Mouse (Mus musculus): ENCODE results near the gene Myh10. TPM values are rescaled to one million over a fixed set of nuclear protein-coding genes. Genes with fewer than 3 reads are reported as not detected.

The Myh10 gene
- polyA plus RNA-seq, 1 experiment, result 33.7 TPM

DNA sequence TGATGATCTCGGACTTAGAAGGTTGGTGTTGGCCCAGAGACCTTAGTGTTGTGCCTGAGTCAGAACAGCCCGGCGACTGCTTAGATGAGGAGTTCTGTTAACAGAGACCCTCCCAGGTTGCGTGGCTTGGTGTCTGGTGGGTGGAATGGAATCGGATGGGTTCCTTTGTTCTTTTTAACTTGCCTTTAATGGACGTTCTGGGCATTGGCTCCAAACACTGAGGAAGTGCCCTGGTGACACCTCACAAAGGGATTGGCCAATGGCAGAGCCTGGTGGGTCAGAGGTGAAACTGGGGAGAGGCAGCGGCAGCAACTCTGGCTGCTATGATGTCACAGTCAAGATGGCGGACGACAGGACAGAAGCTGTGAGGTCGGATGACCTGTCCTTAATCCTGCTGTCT is 99.4 kb downstream of the Myh10 start:
- no peaks in the 10 kb centered on the region for H3K36me3 ChIP-seq (ENCODE audit: control insufficient read depth, insufficient read depth, low read length)
- WGBS, result 90% methylated on average over 10 of the region's 10 CpGs
- H3K27me3 ChIP-seq (replicated peaks; ENCODE audit: control insufficient read depth, insufficient read depth, low read length), result no peaks in the 10 kb centered on the region
- no peaks in the 10 kb centered on the region for H3K4me1 ChIP-seq (ENCODE audit: control insufficient read depth, insufficient read depth, low read length)
- H3K27ac ChIP-seq (ENCODE audit: insufficient read depth, low read depth, low read length), result no peak overlapping the region
- no peak overlapping the region for H3K4me3 ChIP-seq (ENCODE audit: insufficient read depth, low read depth, low read length)
- TF ChIP-seq POLR2A (IDR thresholded peaks at IDR 0.05; ENCODE audit: low read depth, low read length) (no peak), CTCF (conservative IDR thresholded peaks at IDR 0.05; ENCODE audit: insufficient read depth, insufficient read length, low read depth, low read length) (no peak)
- no peak for DNase-seq

DNA sequence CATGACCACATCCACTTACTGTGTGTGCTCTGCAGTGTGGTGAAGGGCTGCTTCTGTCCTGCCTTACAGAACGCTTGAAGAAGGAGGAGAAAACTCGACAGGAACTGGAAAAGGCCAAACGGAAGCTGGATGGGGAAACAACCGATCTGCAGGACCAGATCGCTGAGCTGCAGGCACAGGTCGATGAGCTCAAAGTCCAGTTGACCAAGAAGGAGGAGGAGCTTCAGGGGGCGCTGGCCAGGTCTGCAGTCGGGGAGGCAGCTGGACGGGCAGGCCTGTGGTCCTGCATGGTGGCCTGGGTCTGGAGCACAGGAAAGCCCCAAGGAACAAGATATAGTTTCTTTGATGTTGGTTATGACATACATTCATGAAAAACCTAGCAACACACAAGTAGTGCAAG is 100.4 kb downstream of the Myh10 start:
- Histone ChIP-seq H3K27me3 (replicated peaks; ENCODE audit: control insufficient read depth, insufficient read depth, low read length) (no peaks in the 10 kb centered on the region), H3K27ac (ENCODE audit: insufficient read depth, low read depth, low read length) (no peak overlapping the region), H3K4me1 (ENCODE audit: control insufficient read depth, insufficient read depth, low read length) (no peaks in the 10 kb centered on the region), H3K36me3 (ENCODE audit: control insufficient read depth, insufficient read depth, low read length) (no peaks in the 10 kb centered on the region), H3K4me3 (ENCODE audit: insufficient read depth, low read depth, low read length) (no peak overlapping the region)
- TF ChIP-seq CTCF (conservative IDR thresholded peaks at IDR 0.05; ENCODE audit: insufficient read depth, insufficient read length, low read depth, low read length) (no peak), POLR2A (IDR thresholded peaks at IDR 0.05; ENCODE audit: low read depth, low read length) (no peak)
- DNase-seq, result peak; percentile 44
- 63% methylated on average over 9 of the region's 9 CpGs for WGBS

DNA sequence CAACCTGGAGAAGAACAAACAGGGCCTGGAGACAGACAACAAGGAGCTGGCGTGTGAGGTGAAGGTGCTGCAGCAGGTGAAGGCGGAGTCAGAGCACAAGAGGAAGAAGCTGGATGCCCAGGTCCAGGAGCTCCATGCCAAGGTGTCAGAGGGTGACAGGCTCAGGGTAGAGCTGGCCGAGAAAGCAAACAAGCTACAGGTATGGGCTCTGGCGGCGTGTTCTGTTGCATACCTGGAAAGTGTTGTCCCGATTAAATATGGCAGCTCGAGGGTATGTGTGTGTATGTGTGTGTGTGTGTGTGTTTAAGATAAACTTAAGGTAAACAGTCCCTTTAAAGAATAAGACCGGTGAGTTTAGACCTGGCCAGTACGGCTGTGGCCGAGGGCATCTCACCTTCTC is 106.9 kb downstream of the Myh10 start:
- Histone ChIP-seq H3K36me3 (ENCODE audit: control insufficient read depth, insufficient read depth, low read length) (no peaks in the 10 kb centered on the region; the same call in 1 of the 2 replicates), H3K27me3 (replicated peaks; ENCODE audit: control insufficient read depth, insufficient read depth, low read length) (no peaks in the 10 kb centered on the region), H3K4me3 (ENCODE audit: insufficient read depth, low read depth, low read length) (no peak overlapping the region), H3K4me1 (ENCODE audit: control insufficient read depth, insufficient read depth, low read length) (no peaks in the 10 kb centered on the region), H3K27ac (ENCODE audit: insufficient read depth, low read depth, low read length) (no peak overlapping the region)
- TF ChIP-seq CTCF (conservative IDR thresholded peaks at IDR 0.05; ENCODE audit: insufficient read depth, insufficient read length, low read depth, low read length), result no peak
- no peak for TF ChIP-seq POLR2A (IDR thresholded peaks at IDR 0.05; ENCODE audit: low read depth, low read length)
- 92% methylated on average over 10 of the region's 10 CpGs for WGBS
- DNase-seq, result no peak

DNA sequence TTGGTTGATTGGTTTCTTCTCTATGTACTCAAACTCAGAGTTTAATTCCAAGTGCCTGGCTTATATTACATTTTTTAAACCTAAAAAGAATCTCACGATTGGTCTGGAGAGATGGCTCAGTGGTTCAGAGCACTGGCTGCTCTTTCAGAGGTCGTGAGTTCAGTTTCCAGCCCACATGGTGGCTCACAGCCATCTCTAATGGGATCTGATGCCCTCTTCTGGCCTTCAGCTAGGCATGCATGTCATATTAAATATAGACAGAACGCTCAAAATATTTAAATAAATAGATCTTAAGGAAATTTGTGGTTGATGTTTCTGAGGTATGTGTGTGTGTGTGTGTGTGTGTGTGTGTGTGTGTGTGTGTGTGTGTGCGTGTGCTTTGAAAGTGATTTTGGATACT is 113.8 kb downstream of the Myh10 start:
- Histone ChIP-seq H3K27me3 (replicated peaks; ENCODE audit: control insufficient read depth, insufficient read depth, low read length) (no peaks in the 10 kb centered on the region), H3K27ac (ENCODE audit: insufficient read depth, low read depth, low read length) (no peak overlapping the region), H3K4me3 (ENCODE audit: insufficient read depth, low read depth, low read length) (no peak overlapping the region), H3K36me3 (ENCODE audit: control insufficient read depth, insufficient read depth, low read length) (no peaks in the 10 kb centered on the region; the same call in 1 of the 2 replicates), H3K4me1 (ENCODE audit: control insufficient read depth, insufficient read depth, low read length) (no peaks in the 10 kb centered on the region)
- TF ChIP-seq POLR2A (IDR thresholded peaks at IDR 0.05; ENCODE audit: low read depth, low read length) (no peak), CTCF (conservative IDR thresholded peaks at IDR 0.05; ENCODE audit: insufficient read depth, insufficient read length, low read depth, low read length) (peak; percentile 52)
- 35% methylated on average over 4 of the region's 4 CpGs for WGBS
- DNase-seq, result peak; percentile 25

DNA sequence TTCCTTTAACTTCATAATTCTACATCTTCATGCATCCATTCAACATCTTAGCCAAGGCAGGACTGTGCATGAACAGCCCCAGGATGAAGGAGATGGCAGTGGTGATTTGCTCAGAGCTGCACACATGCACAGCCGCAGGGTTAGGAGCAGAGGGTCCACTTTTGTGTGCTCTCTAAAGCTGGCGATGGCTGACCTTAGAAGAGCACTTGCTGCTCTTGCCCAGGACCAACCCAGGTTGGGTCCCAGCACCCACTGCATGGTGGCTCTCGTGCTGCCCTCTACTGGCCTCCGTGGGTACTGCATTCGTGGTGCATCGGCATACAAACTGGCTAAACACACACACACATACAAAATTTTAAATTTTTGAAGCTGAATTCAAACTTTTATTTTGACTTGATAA is 116.4 kb downstream of the Myh10 start:
- Histone ChIP-seq H3K36me3 (ENCODE audit: control insufficient read depth, insufficient read depth, low read length) (no peaks in the 10 kb centered on the region), H3K27ac (ENCODE audit: insufficient read depth, low read depth, low read length) (no peak overlapping the region), H3K27me3 (replicated peaks; ENCODE audit: control insufficient read depth, insufficient read depth, low read length) (no peaks in the 10 kb centered on the region), H3K4me1 (ENCODE audit: control insufficient read depth, insufficient read depth, low read length) (no peaks in the 10 kb centered on the region), H3K4me3 (ENCODE audit: insufficient read depth, low read depth, low read length) (no peak overlapping the region)
- DNase-seq, result peak; percentile 68
- 33% methylated on average over 6 of the region's 6 CpGs for WGBS
- peak; percentile 93 for TF ChIP-seq CTCF (conservative IDR thresholded peaks at IDR 0.05; ENCODE audit: insufficient read depth, insufficient read length, low read depth, low read length)
- TF ChIP-seq POLR2A (IDR thresholded peaks at IDR 0.05; ENCODE audit: low read depth, low read length), result no peak

DNA sequence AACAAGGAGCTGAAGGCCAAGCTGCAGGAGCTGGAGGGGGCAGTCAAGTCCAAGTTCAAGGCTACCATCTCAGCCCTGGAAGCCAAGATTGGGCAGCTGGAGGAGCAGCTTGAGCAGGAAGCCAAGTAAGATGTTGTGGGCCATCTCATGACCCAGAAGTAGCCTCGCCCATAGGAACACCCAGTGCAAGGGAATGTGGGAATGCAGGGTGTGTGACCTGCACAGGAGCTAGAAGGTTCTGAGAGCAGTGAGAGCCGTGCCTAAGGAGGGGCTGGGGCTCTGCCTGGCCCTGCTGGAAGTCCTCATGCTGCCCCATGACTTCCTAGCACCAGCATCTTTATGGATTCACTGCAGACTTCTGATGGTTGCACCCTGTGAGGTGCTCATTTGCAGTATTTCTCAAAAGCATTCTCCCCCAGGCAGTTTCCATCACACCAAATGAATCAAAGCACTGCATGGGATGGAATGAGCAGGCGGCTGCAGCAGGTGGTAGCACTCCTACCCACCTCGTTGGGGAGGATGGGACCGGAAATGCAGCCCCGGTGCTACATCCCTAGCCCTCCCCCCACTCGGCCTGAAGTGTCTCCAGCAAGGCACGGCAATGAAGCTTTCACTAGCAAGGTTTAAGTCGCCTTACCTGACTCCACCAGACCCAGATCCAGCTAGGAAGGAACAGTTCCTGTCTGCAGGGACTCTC is 120.7 kb downstream of the Myh10 start:
- WGBS, result 82% methylated on average over 9 of the region's 9 CpGs
- no peak for DNase-seq

DNA sequence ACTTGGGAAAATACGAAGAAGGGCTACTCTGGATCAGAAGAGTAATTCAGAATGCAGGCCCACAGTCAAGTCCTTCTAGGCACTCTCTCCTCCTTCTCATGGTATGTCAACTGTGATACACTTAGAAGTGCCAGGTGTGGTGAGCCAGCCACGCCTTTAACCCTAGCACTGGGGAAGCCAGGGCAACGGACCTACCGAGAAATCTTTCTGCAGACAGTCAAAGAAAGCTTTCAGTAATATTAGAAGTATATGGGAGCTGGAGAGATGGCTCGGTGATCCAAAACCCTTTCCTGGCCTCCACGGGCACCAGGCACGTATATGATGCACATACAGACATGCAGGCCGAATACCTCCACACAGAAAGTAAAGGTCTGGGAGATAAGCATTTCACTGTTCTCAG is 127.1 kb downstream of the Myh10 start:
- 79% methylated on average over 8 of the region's 8 CpGs for WGBS
- Histone ChIP-seq H3K4me3 (ENCODE audit: insufficient read depth, low read depth, low read length) (no peak overlapping the region), H3K27ac (ENCODE audit: insufficient read depth, low read depth, low read length) (no peak overlapping the region), H3K27me3 (replicated peaks; ENCODE audit: control insufficient read depth, insufficient read depth, low read length) (no peaks in the 10 kb centered on the region), H3K36me3 (ENCODE audit: control insufficient read depth, insufficient read depth, low read length) (peaks cover 5% of the 10 kb centered on the region), H3K4me1 (ENCODE audit: control insufficient read depth, insufficient read depth, low read length) (no peaks in the 10 kb centered on the region)
- no peak for TF ChIP-seq CTCF (conservative IDR thresholded peaks at IDR 0.05; ENCODE audit: insufficient read depth, insufficient read length, low read depth, low read length)
- no peak for TF ChIP-seq POLR2A (IDR thresholded peaks at IDR 0.05; ENCODE audit: low read depth, low read length)
- no peak for DNase-seq

More for the DNA sequence above, 120.7 kb downstream of the Myh10 start:
- Histone ChIP-seq H3K27me3 (replicated peaks; ENCODE audit: control insufficient read depth, insufficient read depth, low read length) (no peaks in the 10 kb centered on the region), H3K36me3 (ENCODE audit: control insufficient read depth, insufficient read depth, low read length) (no peaks in the 10 kb centered on the region; the same call in 1 of the 2 replicates), H3K27ac (ENCODE audit: insufficient read depth, low read depth, low read length) (no peak overlapping the region), H3K4me3 (ENCODE audit: insufficient read depth, low read depth, low read length) (no peak overlapping the region), H3K4me1 (ENCODE audit: control insufficient read depth, insufficient read depth, low read length) (no peaks in the 10 kb centered on the region)
- TF ChIP-seq CTCF (conservative IDR thresholded peaks at IDR 0.05; ENCODE audit: insufficient read depth, insufficient read length, low read depth, low read length), result no peak
- TF ChIP-seq POLR2A (IDR thresholded peaks at IDR 0.05; ENCODE audit: low read depth, low read length), result no peak
